Mouse (Mus musculus) heart, adult 2 months (tissue): ENCODE data around the gene Pcbp1.

ENCODE experiments used
- CTCF ChIP-seq: fragments of 200-600 bp; IDR thresholded peaks from 2 replicates; pipeline ENCODE4 v1.8.1; 2022; ENCODE audit warnings: antibody characterized with exemption, mild to moderate bottlenecking, moderate library complexity
- EP300 ChIP-seq: fragments of 200-500 bp; IDR thresholded peaks from 2 replicates; pipeline ENCODE4 v1.6.1; 2011; ENCODE audit warnings: low read depth, low read length, control low read depth; ENCODE audit not compliant: insufficient read depth
- POLR2A ChIP-seq: fragments of 200-500 bp; IDR thresholded peaks from 2 replicates; pipeline ENCODE4 v1.6.1; 2011; ENCODE audit warnings: mild to moderate bottlenecking, low read depth, low read length, control low read depth; ENCODE audit not compliant: insufficient read depth

GRCm38 (mm10) chr6:86493469-86494263 lies 32.5 kb downstream of the Pcbp1 start:
- no peak for TF ChIP-seq CTCF
- no peak for TF ChIP-seq POLR2A
- no peak for TF ChIP-seq EP300
